Mouse (Mus musculus) liver, adult 2 months (tissue): ENCODE measurements at regions not wholly inside any gene's neighbourhood (a gene's known extent, or its start where the extent isn't known, plus 50 kb on each side); places are given as distances from the start of the nearest gene placed in this dataset.

ENCODE experiments used
- DNase-seq: peaks from one replicate; pipeline ENCODE4 v3.0.0-alpha.2; 2011; ENCODE audit warnings: low read depth, low spot score; ENCODE audit errors: extremely low read depth
- H3K27ac ChIP-seq: fragments of 200-500 bp; replicated peaks from 2 replicates; pipeline ENCODE4 v1.5.1; 2012; ENCODE audit warnings: low read depth, mild to moderate bottlenecking, control low read depth, inconsistent platforms, low read length; ENCODE audit not compliant: insufficient read depth
- H3K27me3 ChIP-seq: fragments of 200-500 bp; 2 replicates; pipeline ENCODE4 v1.6.1; 2012; ENCODE audit warnings: mild to moderate bottlenecking, moderate library complexity, low read length, inconsistent platforms; ENCODE audit not compliant: control insufficient read depth, insufficient read depth
- H3K36me3 ChIP-seq: fragments of 200-500 bp; 2 replicates; pipeline ENCODE4 v1.6.1; 2012; ENCODE audit warnings: low read length, inconsistent platforms; ENCODE audit not compliant: control insufficient read depth, insufficient read depth
- H3K4me1 ChIP-seq: fragments of 200-500 bp; 2 replicates; pipeline ENCODE4 v1.6.1; 2011; ENCODE audit warnings: low read length; ENCODE audit not compliant: control insufficient read depth, insufficient read depth
- H3K4me3 ChIP-seq: fragments of 200-500 bp; 2 replicates; pipeline ENCODE4 v1.5.1; 2011; ENCODE audit warnings: low read depth, mild to moderate bottlenecking, control low read depth, low read length, moderate library complexity; ENCODE audit not compliant: insufficient read depth
- H3K79me2 ChIP-seq: fragments of 200-500 bp; 2 replicates; pipeline ENCODE4 v1.6.1; 2012; ENCODE audit warnings: inconsistent platforms, mild to moderate bottlenecking, low read length, moderate library complexity; ENCODE audit not compliant: control insufficient read depth, insufficient read depth
- H3K9ac ChIP-seq: fragments of 200-500 bp; 2 replicates; pipeline ENCODE4 v1.6.1; 2012; ENCODE audit warnings: low read depth, mild to moderate bottlenecking, control low read depth, inconsistent platforms, low read length
- CTCF ChIP-seq: fragments of 200-500 bp; IDR thresholded peaks from 2 replicates; pipeline ENCODE4 v1.5.1; 2011; ENCODE audit warnings: low read depth, low read length, control low read depth
- POLR2A ChIP-seq: fragments of 200-500 bp; IDR thresholded peaks from 2 replicates; pipeline ENCODE4 v1.6.1; 2011; ENCODE audit warnings: low read length, control low read depth; ENCODE audit not compliant: insufficient read depth; ENCODE audit errors: extremely low read depth
- WGBS: fragments of 180-500 bp; shearing (Covaris S2); methylation state at CpG from one replicate; pipeline ENCODE4 v1.1.7; 2018; 5-methylcytosine and 5-hydroxymethylcytosine counted together

DNA sequence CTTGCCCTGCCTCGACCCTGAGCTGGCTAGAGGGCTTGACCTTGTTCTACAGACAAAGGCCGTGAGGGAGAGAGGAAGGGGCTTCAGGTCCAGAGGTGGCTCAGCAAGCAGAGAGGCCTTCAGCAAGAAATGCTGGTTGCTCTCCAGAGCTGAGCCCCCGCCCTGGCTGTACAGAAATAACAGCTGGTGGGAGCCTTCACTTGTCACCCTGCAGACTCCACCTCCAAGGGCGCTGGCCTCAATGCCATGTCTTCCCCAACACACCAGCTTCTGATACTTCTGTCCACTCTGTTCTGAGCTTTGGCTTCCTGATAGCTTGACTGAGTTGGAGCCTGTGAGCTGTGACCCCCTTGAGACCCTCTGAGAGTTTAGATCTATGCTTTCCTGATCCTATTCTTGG, 64.3 kb downstream of the Dlk1 start:
- no peaks in the 10 kb centered on the region for H3K79me2 ChIP-seq
- 77% methylated on average over 4 of the region's 4 CpGs for WGBS
- no peaks in the 10 kb centered on the region for H3K36me3 ChIP-seq
- no peak overlapping the region for H3K9ac ChIP-seq
- H3K27me3 ChIP-seq, result no peaks in the 10 kb centered on the region
- DNase-seq, result no peak
- no peak overlapping the region for H3K4me3 ChIP-seq
- peaks cover 5% of the 10 kb centered on the region for H3K4me1 ChIP-seq
- H3K27ac ChIP-seq, result no peak overlapping the region
- TF ChIP-seq CTCF (no peak), POLR2A (no peak)

DNA sequence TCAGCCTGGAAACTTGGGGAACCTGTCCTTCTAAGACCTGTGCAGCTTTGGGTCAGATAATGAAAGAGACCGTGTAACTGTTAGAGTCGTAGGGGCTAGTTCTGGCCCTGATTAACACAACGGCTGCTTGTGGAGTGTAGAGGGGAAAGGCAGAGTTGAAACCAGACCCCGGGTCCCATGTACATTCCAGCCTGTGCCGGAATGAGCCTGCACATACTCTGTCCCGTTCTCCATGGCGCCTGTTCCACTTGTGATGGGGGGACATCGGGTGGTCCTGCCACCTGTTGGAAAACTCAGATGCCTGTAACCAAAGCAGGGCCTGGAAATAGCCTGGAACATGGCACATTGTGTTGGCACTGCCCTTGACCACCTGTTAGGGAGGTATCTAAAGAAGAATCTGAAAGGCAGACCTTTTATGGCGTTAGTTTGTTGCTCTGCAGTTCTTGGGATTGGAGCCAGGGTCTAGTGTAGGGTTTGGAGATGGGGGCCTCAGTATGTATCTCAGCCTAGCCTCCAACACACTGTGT, 61.7 kb downstream of the Dlk1 start:
- TF ChIP-seq POLR2A, result no peak
- TF ChIP-seq CTCF, result no peak
- Histone ChIP-seq H3K9ac (no peak overlapping the region), H3K27ac (no peak overlapping the region), H3K4me1 (peaks cover 5% of the 10 kb centered on the region), H3K79me2 (no peaks in the 10 kb centered on the region), H3K27me3 (no peaks in the 10 kb centered on the region), H3K36me3 (no peaks in the 10 kb centered on the region), H3K4me3 (no peak overlapping the region)
- DNase-seq, result no peak
- 96% methylated on average over 9 of the region's 9 CpGs for WGBS
